Mouse (Mus musculus) spleen, adult 12 weeks (tissue): Measurements from ENCODE around the gene Hes2.

ENCODE experiments used
- DNase-seq: peaks from one replicate; pipeline ENCODE4 v3.0.0; 2022; ENCODE audit warnings: low spot score

Hes2 gene

GRCm38 (mm10) chr4:152159285-152159678 is 615 bp downstream of the Hes2 start:
- DNase-seq, result no peak

DNA sequence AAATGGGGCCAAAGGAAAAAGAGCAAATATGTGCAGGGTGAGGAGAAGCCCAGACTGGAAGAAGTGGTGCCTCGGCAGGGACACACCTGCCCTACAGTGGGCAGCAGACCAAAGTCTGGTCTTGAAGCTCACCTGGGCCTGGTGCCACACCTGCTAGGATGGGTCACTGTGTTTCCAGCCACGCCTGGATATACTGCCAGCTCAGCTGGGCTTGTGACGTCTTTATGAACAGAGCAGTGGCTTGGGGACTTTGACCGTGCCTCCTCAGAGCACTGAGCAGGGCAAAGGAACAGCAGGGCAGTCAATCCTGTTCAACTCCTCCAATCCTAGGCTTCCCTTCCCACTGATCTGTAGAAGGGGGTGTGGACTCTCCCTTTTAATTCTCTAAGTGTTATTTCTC is 2.1 kb downstream of the Hes2 start:
- DNase-seq, result no peak

DNA sequence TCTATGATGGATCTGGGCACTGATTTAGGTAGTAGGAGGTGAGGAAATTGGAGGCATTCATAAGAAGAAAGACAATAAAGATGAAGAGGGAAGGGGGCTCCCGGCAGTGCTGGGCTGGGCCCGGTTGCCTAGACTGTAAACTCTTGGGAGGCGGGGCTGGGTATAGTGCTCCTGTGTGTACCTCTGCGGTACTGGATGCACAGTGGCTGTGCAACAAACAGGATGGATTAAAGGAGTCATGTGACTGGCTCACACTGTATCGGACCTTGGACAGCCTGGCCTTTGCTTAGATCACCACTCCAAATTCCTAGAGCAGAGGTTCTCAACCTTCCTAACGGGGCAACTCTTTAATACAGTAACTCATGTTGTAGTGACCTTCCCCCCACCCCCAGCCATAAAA is 2.9 kb downstream of the Hes2 start:
- DNase-seq, result no peak

DNA sequence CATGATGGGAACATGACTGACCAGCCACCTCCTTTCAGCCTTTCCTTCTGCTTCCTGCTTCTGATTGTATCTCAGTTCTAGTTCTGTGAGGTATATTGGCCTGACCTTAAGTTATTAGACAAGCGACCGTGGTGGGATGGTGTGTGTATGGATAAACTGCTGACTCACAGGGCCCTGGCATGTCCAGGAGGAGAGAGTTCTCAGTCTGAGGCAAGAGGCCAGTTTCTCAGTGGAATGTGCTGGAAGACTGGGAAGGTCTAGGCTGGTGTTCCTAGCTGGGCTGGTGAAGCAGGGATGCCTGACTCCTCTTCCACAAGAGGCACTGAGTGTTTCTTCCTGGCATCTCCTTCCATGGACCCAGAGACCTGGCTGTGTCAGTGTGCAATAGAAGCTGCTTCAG is 4.1 kb downstream of the Hes2 start:
- DNase-seq, result no peak

- DNase-seq, result peak; percentile 59
These were observed 6.6 kb downstream of the Hes2 start for GRCm38 (mm10) chr4:152165036-152165931.

- DNase-seq, result no peak
These were observed 9.4 kb downstream of the Hes2 start for GRCm38 (mm10) chr4:152168052-152168451.

DNA sequence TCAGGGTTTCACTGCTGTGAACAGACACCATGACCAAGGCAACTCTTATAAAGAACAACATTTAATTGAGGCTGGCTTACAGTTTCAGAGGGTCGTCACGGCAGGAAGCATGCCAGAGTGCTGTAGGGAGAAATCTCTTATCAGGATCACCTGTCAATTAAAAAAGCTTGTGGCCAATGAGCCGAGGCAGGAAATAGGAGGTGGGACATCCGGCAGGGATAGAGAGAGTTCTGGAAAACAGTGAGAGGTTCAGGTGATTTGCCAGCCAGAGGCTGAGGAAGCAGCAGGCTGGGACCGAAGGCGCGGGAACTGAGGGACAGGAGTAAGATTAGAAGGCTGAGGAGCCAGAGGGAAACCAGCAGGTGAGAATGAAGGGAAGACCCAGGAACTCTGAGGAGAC is 10.4 kb downstream of the Hes2 start:
- no peak for DNase-seq

GRCm38 (mm10) chr4:152170286-152170685 is 11.6 kb downstream of the Hes2 start:
- no peak for DNase-seq

DNA sequence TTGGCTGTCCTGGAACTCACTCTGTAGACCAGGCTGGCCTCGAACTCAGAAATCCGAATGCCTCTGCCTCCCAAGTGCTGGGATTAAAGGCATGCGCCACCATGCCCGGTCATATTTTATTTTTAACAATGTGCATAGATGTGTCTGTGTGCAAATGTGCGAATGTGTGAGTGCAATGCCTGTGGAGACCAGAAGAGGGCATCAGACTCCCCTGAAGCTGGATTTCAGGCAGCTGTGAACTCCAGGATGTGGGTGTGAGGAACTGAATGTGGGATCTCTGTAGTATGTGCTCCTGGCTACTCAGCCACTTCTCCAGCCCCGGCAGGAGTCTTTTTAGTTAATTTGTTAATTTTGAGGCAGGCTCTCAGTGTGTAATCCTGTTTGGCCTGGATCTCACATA is 12.9 kb downstream of the Hes2 start:
- no peak for DNase-seq

DNA sequence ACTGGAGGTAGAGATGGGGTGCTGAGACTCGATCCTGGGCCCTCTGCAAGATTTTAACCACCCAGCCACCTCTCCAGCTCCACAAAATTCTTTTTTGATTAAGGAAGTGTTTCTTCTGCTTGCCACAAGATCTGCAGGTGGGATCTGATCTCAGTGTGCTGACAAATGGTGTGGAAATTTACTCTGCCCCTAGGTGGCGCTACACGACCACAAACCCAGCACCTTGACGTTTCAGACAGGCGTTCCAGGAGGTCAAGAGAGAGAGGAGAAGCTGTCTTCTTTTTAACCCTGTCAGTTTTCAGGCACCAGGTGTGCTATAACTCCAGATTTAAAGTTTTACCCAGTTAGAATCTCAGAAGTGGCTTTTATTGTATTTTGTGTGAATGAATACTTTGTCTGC is 14.4 kb downstream of the Hes2 start:
- DNase-seq, result peak; percentile 67

DNA sequence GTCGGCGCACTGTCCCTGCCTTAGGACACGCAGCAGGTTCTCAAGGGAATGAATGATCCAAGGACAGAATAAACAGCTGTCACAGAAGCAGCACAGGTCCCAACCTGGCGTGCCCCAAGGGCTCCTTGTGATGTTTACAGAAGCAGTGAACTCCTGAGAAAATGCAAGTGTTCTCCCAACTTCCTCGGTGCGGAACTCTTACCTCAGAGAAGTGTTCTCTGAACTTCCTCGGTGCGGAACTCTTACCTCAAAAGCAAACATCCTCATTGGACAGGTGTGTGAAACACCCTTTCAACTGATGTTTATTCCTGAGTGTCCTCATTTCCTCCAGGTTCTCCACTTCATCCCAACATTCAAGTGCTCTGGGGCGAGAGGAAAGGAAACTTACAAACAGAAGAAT is 15.3 kb downstream of the Hes2 start:
- DNase-seq, result no peak

- no peak for DNase-seq
These were observed 18.0 kb downstream of the Hes2 start for GRCm38 (mm10) chr4:152176638-152177037.

DNA sequence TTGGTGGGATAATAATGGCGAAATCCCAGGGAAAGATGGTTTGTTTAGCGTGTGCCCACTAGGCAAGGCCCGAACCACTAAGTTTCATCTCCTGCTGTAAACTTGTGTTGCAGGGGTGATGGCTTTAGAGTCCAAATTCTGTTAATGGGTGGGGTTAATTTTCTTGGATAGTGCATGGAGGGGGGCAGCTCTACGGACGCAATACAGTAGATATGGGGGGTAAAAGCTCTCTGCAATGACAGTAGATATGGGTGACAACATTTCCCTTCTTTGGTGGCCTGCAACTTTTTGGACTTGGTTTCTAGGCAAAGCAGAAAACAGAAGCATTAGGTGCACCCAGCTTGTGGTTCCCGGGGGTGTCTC is 18.5 kb downstream of the Hes2 start:
- no peak for DNase-seq

- peak; percentile 80 for DNase-seq
These were observed 19.1 kb downstream of the Hes2 start, which contains the start of gene Acot7 for GRCm38 (mm10) chr4:152177537-152178343. TSS of gene Acot7 (plus strand) at chr4:152178134.

DNA sequence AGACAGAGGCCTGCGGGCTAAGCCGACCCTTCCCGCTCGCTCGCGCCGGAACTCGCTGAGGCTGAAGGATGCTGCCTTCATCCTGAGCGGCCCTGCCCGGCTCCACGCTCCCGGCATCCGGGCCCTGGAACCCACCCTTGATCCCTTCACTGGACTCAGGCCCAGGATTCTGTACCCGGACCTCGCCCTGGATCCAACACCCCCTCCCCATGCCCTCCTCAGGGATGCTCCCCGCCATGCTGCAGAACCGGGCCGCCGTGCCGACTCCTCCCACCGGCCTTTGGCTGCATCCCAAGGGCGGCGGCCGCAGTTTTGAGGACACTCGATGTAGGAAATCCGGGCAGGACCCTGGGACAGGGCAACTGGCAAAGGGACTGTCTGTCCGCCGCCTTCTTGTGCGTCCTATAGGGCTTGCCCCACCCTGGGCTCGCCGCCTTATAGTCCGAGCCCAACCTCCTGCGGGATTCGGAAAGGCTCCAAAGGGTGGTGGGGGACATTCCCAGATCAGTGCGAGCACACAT is 19.7 kb downstream of the Hes2 start:
- DNase-seq, result no peak

GRCm38 (mm10) chr4:152178916-152179705 is 20.4 kb downstream of the Hes2 start:
- no peak for DNase-seq

- DNase-seq, result no peak
These were observed 21.4 kb downstream of the Hes2 start for GRCm38 (mm10) chr4:152179946-152180660.

DNA sequence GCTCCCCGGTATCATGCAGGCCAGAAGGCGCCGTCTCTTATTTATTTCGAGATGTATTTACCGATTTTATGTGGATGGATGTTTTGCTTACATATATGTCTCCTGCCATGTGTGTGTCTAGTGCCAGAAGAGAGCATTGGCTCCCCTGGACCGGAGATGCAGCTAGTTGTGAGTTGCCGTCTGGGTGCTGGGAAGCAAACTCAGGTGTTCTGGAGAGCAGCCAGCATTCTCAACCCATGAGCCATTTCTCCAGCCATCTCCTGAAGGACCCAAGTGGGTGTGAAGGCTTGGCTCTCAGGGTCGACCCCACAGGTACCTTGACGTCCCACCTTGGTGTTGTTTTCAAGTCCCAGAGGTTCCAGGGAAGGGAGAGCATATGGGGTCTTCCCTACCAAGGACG is 23.5 kb downstream of the Hes2 start:
- DNase-seq, result no peak

DNA sequence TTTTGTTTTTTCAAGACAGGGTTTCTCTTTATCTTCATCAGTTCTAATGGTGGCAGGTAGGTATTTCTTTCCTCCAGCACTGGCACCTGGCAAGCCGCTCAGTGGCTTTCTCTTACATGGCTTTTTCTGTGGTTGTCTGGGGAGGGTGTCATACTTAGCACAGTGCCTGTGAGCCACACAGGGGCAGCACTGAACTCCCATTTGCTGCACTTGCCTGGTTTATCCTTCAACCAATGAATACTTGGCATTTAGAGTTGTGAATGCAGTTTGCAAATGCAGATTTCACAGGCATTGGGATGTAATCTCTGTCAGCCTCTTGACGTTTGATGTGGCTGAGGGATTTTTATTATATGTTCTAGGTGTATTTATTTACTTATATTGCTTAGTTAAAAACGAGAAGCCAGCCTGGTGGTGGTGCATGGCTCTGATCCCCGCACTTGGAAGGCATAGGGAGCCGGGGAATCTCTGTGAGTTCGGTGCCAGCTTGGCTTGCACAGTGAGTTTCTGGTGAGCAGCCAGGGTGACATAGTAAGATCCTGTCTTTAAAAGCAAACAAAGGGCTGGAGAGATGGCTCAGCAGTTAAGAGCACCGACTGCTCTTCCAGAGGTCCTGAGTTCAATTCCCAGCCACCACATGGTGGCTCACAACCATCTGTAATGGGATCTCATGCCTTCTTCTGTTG is 25.8 kb downstream of the Hes2 start:
- no peak for DNase-seq

- no peak for DNase-seq
These were observed 26.5 kb downstream of the Hes2 start for GRCm38 (mm10) chr4:152185137-152185509.
